Mouse (Mus musculus): ENCODE measurements around the gene Itln1.

DNA sequence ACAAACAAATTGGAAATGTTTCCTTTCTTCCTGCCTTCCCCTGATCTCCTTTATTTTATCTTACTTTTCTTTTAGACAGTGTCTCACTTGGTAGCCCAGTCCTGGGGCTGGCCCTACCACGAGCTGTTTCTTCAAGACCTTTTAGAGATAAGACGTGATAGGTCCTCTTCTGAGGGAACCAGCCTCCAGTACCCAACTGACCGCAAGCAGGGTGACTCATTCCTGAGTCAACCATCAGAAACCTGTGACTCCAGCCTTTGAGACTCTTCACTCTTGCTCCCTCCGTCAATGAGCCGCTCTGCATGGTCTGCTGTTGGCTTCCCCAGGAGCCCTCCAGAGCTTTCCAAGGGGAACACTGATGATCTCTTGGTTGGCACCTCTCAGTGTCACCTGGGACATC, 64.2 kb downstream of the Itln1 start:
- TF ChIP-seq CTCF (IDR thresholded peaks at IDR 0.05; ENCODE audit: insufficient read depth, low read length) (no peak), POLR2A (IDR thresholded peaks at IDR 0.05; ENCODE audit: borderline replicate concordance, extremely low read depth, low read depth, low read length) (no peak)
